Mouse (Mus musculus) bone marrow macrophage, adult 2 months (primary cell): ENCODE data around the gene 1700020A23Rik.

Experiments
- CTCF ChIP-seq: IDR thresholded peaks from 2 replicates; pipeline ENCODE4 v1.5.1; 2012; ENCODE audit warnings: low read depth, mild to moderate bottlenecking, low read length, moderate library complexity
- POLR2A ChIP-seq: IDR thresholded peaks from 2 replicates; pipeline ENCODE4 v1.6.1; 2012; ENCODE audit warnings: mild to moderate bottlenecking, low read depth, low read length, borderline replicate concordance

GRCm38 (mm10) chr2:130374951-130375350 lies 30.1 kb upstream of the 1700020A23Rik start:
- TF ChIP-seq POLR2A: no peak
- TF ChIP-seq CTCF: no peak
